Mouse (Mus musculus) kidney, adult 18-20 months (tissue): ENCODE measurements around the gene Rasgef1b.
A peak's percentile ranks its signal among the peaks of the same experiment; 100 is the strongest.

Experiments used
- DNase-seq: peaks from one replicate; pipeline ENCODE4 v3.0.0; 2021

Rasgef1b gene

GRCm38 (mm10) chr5:99728649-99729212 lies at the start of gene Rasgef1b:
Gene Rasgef1b (minus strand): TSS chr5:99729065.
- peak; percentile 80 for DNase-seq

- no peak for DNase-seq
Observed at GRCm38 (mm10) chr5:99775342-99775741, 46.5 kb upstream of the Rasgef1b start.

GRCm38 (mm10) chr5:99773265-99773664 lies 44.4 kb upstream of the Rasgef1b start:
- DNase-seq = no peak

GRCm38 (mm10) chr5:99764246-99764645 lies 35.4 kb upstream of the Rasgef1b start:
- DNase-seq = no peak

GRCm38 (mm10) chr5:99758859-99759258 lies 30.0 kb upstream of the Rasgef1b start:
- DNase-seq = no peak

- DNase-seq = no peak
Observed at GRCm38 (mm10) chr5:99753843-99754242, 25.0 kb upstream of the Rasgef1b start.

GRCm38 (mm10) chr5:99753368-99753767 lies 24.5 kb upstream of the Rasgef1b start:
- DNase-seq = no peak

- DNase-seq = no peak
Observed at GRCm38 (mm10) chr5:99752670-99753231, 23.9 kb upstream of the Rasgef1b start.

GRCm38 (mm10) chr5:99748417-99748816 lies 19.6 kb upstream of the Rasgef1b start:
- no peak for DNase-seq

GRCm38 (mm10) chr5:99746087-99746486 lies 17.2 kb upstream of the Rasgef1b start:
- DNase-seq = no peak

- DNase-seq = no peak
Observed at GRCm38 (mm10) chr5:99742874-99743273, 14.0 kb upstream of the Rasgef1b start.

GRCm38 (mm10) chr5:99742056-99742455 lies 13.2 kb upstream of the Rasgef1b start:
- no peak for DNase-seq

- DNase-seq = no peak
Observed at GRCm38 (mm10) chr5:99737937-99738727, 9.3 kb upstream of the Rasgef1b start.

GRCm38 (mm10) chr5:99729931-99730330 lies 1.1 kb upstream of the Rasgef1b start:
- no peak for DNase-seq

- DNase-seq = peak; percentile 43
Observed at GRCm38 (mm10) chr5:99729361-99729882, 557 bp upstream of the Rasgef1b start.

- DNase-seq = peak; percentile 9
Observed at GRCm38 (mm10) chr5:99728027-99728451, 826 bp downstream of the Rasgef1b start.

GRCm38 (mm10) chr5:99723941-99724340 lies 4.9 kb downstream of the Rasgef1b start:
- DNase-seq = no peak

- DNase-seq = no peak
Observed at GRCm38 (mm10) chr5:99722310-99722709, 6.6 kb downstream of the Rasgef1b start.

GRCm38 (mm10) chr5:99720554-99720953 lies 8.3 kb downstream of the Rasgef1b start:
- no peak for DNase-seq

- no peak for DNase-seq
Observed at GRCm38 (mm10) chr5:99717917-99718316, 10.9 kb downstream of the Rasgef1b start.

- no peak for DNase-seq
Observed at GRCm38 (mm10) chr5:99715281-99715744, 13.6 kb downstream of the Rasgef1b start.

- no peak for DNase-seq
Observed at GRCm38 (mm10) chr5:99711947-99712346, 16.9 kb downstream of the Rasgef1b start.

GRCm38 (mm10) chr5:99708706-99709105 lies 20.2 kb downstream of the Rasgef1b start:
- peak; percentile 6 for DNase-seq

- peak; percentile 13 for DNase-seq
Observed at GRCm38 (mm10) chr5:99707261-99707660, 21.6 kb downstream of the Rasgef1b start.
